Mouse (Mus musculus): ENCODE data around the gene Slc16a1. TPM values are rescaled to one million over a fixed set of nuclear protein-coding genes. Genes with fewer than 3 reads are reported as not detected.
A peak's percentile ranks its signal among the peaks of the same experiment; 100 is the strongest.

Slc16a1 gene
- polyA plus RNA-seq, 1 experiment from 2014 or later: 45.6 TPM

GRCm38 (mm10) chr3:104641313-104641712, 2.8 kb downstream of the Slc16a1 start:
- Histone ChIP-seq H3K4me3 (no peak overlapping the region), H3K4me2 (no peak overlapping the region), H3K27me3 (no peaks in the 10 kb centered on the region), H3K4me1 (peaks cover 6% of the 10 kb centered on the region; the same call in 1 of the 2 replicates), H3K36me3 (no peaks in the 10 kb centered on the region), H3K9me3 (no peaks in the 10 kb centered on the region), H3K9ac (no peak overlapping the region), H3K27ac (no peak overlapping the region)
- no peak for ATAC-seq (ENCODE audit: insufficient number of reproducible peaks, low FRiP score, low TSS enrichment, low read depth)
- 62% methylated on average over 1 of the region's 1 CpGs for WGBS

DNA sequence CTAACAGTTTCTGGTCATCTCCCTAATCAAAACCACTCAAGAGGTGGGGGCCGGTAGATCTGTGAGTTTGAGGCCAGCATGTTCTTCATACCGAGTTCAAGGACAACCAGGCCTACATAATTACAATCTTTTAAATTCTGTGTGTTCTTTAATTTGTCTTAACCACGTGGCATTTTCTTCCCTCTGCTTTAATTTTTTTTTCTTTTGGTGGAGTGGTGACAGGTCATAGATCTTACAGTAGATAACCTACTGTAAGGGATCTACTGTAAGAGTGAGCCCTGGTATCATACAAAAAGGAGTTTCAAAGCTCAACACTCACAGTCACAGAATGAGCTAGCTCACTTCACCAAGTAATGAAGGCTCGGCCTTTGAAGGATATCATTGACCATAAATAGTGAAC, 4.6 kb downstream of the Slc16a1 start:
- no peak overlapping the region for H3K4me3 ChIP-seq
- H3K9me3 ChIP-seq: no peaks in the 10 kb centered on the region
- WGBS: 61% methylated on average over 4 of the region's 4 CpGs
- H3K27me3 ChIP-seq: no peaks in the 10 kb centered on the region
- no peaks in the 10 kb centered on the region for H3K36me3 ChIP-seq
- H3K4me2 ChIP-seq: no peak overlapping the region
- peaks cover 6% of the 10 kb centered on the region; the same call in 1 of the 2 replicates for H3K4me1 ChIP-seq
- H3K27ac ChIP-seq: no peak overlapping the region
- ATAC-seq (ENCODE audit: insufficient number of reproducible peaks, low FRiP score, low TSS enrichment, low read depth): no peak
- H3K9ac ChIP-seq: no peak overlapping the region

DNA sequence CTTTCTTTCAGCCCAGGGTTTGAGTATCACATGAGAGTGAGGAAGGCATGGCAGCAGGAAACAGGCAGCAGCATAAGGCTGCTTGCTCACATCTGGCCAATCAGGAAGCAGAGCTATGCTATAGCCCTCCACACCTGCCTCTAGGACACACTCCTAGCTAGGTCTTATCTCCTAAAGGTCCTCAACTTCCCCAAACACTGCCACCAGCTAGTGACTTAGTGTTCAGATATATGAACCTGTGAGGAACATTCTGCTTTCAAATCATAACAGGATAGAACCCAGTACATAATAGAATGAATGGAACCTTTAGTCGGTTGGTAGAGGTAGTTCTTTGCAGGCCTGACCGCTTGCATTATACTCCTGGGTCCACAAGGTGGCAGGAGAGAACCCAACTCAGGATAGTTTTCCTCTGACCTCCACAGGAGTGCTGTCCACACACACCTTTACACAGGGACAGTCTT, 5.4 kb downstream of the Slc16a1 start:
- Histone ChIP-seq H3K4me2 (no peak overlapping the region), H3K27ac (no peak overlapping the region), H3K4me1 (peaks cover 6% of the 10 kb centered on the region; the same call in 1 of the 2 replicates), H3K4me3 (no peak overlapping the region), H3K9ac (no peak overlapping the region), H3K9me3 (no peaks in the 10 kb centered on the region), H3K27me3 (no peaks in the 10 kb centered on the region), H3K36me3 (no peaks in the 10 kb centered on the region)
- 4% methylated on average over 2 of the region's 2 CpGs for WGBS
- ATAC-seq (ENCODE audit: insufficient number of reproducible peaks, low FRiP score, low TSS enrichment, low read depth): no peak

GRCm38 (mm10) chr3:104644371-104644770, 5.9 kb downstream of the Slc16a1 start:
- no peak overlapping the region for H3K9ac ChIP-seq
- no peak overlapping the region for H3K4me2 ChIP-seq
- ATAC-seq (ENCODE audit: insufficient number of reproducible peaks, low FRiP score, low TSS enrichment, low read depth): no peak
- peaks cover 3% of the 10 kb centered on the region; the same call in 1 of the 2 replicates for H3K4me1 ChIP-seq
- H3K4me3 ChIP-seq: no peak overlapping the region
- no peaks in the 10 kb centered on the region for H3K27me3 ChIP-seq
- H3K9me3 ChIP-seq: no peaks in the 10 kb centered on the region
- 86% methylated on average over 1 of the region's 1 CpGs for WGBS
- no peaks in the 10 kb centered on the region for H3K36me3 ChIP-seq
- H3K27ac ChIP-seq: no peak overlapping the region

DNA sequence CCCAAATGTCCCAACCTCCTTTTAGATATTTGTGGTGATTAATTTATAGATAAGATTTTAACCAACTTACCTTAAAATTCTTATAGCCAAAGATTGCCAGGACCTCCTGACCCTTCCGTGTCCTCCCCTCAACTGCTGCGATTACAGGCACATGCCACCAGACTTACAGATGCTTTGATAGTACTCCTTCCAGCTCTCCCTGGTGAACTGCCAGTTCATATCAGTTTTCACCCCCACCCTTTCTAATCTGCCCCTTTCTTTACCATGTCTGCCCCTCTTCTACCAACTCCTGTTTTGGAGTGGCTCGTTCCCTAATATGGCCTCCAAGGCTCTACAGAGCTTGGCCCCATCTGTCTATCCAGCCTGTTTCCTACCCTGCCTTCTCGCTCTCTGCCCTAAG, 15.8 kb downstream of the Slc16a1 start:
- no peak for ATAC-seq (ENCODE audit: insufficient number of reproducible peaks, low FRiP score, low TSS enrichment, low read depth)
- Histone ChIP-seq H3K36me3 (peaks cover 27% of the 10 kb centered on the region), H3K4me1 (no peaks in the 10 kb centered on the region), H3K9ac (no peak overlapping the region), H3K4me2 (no peak overlapping the region), H3K27me3 (no peaks in the 10 kb centered on the region), H3K9me3 (no peaks in the 10 kb centered on the region), H3K4me3 (no peak overlapping the region), H3K27ac (no peak overlapping the region)
- 92% methylated on average over 4 of the region's 4 CpGs for whole genome bisulfite sequencing

GRCm38 (mm10) chr3:104654921-104655320, 16.5 kb downstream of the Slc16a1 start:
- Histone ChIP-seq H3K27me3 (no peaks in the 10 kb centered on the region), H3K36me3 (peaks cover 27% of the 10 kb centered on the region), H3K4me2 (no peak overlapping the region), H3K4me1 (no peaks in the 10 kb centered on the region), H3K27ac (no peak overlapping the region), H3K9ac (no peak overlapping the region), H3K9me3 (no peaks in the 10 kb centered on the region), H3K4me3 (no peak overlapping the region)
- no peak for ATAC-seq (ENCODE audit: insufficient number of reproducible peaks, low FRiP score, low TSS enrichment, low read depth)
- WGBS: 91% methylated on average over 4 of the region's 4 CpGs

GRCm38 (mm10) chr3:104658706-104659105, 20.2 kb downstream of the Slc16a1 start:
- no peak overlapping the region for H3K9ac ChIP-seq
- H3K27ac ChIP-seq: no peak overlapping the region
- no peaks in the 10 kb centered on the region for H3K27me3 ChIP-seq
- H3K4me2 ChIP-seq: no peak overlapping the region
- H3K4me1 ChIP-seq: peaks cover 12% of the 10 kb centered on the region; the same call in 1 of the 2 replicates
- ATAC-seq (ENCODE audit: insufficient number of reproducible peaks, low FRiP score, low TSS enrichment, low read depth): no peak
- WGBS: 88% methylated on average over 2 of the region's 2 CpGs
- H3K9me3 ChIP-seq: no peaks in the 10 kb centered on the region
- H3K4me3 ChIP-seq: no peak overlapping the region
- H3K36me3 ChIP-seq: peaks cover 10% of the 10 kb centered on the region; the same call in 1 of the 2 replicates

DNA sequence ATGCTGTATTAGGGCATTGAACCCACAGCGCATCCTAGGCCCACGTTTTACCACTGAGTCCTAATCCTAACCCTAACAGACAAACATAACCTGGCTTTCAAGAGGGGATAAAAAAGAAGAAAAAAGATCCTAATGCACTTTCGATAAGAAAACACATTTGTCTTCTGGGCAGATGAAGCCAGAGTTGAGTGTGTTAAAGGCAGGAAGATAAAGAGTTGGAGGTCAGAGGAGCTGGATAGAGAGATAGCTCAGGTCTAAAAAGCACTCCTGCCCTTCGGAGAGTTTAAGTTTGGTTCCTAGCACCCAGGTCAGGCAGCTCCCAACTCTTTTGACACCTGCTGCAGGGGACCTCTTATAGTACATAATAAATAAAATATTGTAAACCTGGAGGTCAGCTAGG, 21.3 kb downstream of the Slc16a1 start:
- Histone ChIP-seq H3K27me3 (no peaks in the 10 kb centered on the region), H3K4me2 (no peak overlapping the region), H3K27ac (no peak overlapping the region), H3K9ac (no peak overlapping the region), H3K4me1 (peaks cover 12% of the 10 kb centered on the region; the same call in 1 of the 2 replicates), H3K9me3 (no peaks in the 10 kb centered on the region), H3K36me3 (peaks cover 10% of the 10 kb centered on the region; the same call in 1 of the 2 replicates), H3K4me3 (no peak overlapping the region)
- ATAC-seq (ENCODE audit: insufficient number of reproducible peaks, low FRiP score, low TSS enrichment, low read depth): no peak
- WGBS: 88% methylated on average over 4 of the region's 4 CpGs

DNA sequence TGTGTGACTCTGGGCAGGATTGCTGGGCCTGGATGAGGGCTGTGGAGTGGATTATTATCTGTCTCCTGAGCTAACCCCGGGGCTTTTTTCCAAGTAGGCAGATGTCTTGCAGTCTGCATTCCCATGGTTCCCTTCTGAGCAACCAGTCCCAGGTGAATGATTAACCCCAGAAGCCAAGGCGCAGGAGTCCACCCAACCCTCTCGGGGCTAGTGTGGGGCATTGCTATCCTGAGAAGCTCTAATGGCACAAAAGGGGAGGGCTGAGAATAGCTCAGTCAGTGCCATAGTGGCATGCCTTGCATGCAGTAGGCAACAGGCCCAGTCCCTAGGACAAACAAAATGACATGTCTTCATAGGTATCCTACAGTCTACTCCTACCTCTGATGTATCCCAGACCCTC, 22.1 kb downstream of the Slc16a1 start:
- no peak for ATAC-seq (ENCODE audit: insufficient number of reproducible peaks, low FRiP score, low TSS enrichment, low read depth)
- Histone ChIP-seq H3K4me3 (no peak overlapping the region), H3K4me1 (peaks cover 12% of the 10 kb centered on the region; the same call in 1 of the 2 replicates), H3K4me2 (no peak overlapping the region), H3K36me3 (peaks cover 10% of the 10 kb centered on the region; the same call in 1 of the 2 replicates), H3K27ac (0 out of 2 replicates have a peak overlapping the region, but pooled peaks have one; percentile 54), H3K9ac (no peak overlapping the region), H3K9me3 (no peaks in the 10 kb centered on the region), H3K27me3 (no peaks in the 10 kb centered on the region)
- WGBS: 69% methylated on average over 3 of the region's 3 CpGs

- 34% methylated on average over 4 of the region's 4 CpGs for WGBS
- H3K27ac ChIP-seq: peak overlapping the region; percentile 11; the same call in 1 of the 2 replicates
- H3K9me3 ChIP-seq: no peaks in the 10 kb centered on the region
- no peak overlapping the region for H3K4me2 ChIP-seq
- peaks cover 5% of the 10 kb centered on the region; the same call in 1 of the 2 replicates for H3K36me3 ChIP-seq
- H3K4me1 ChIP-seq: peaks cover 14% of the 10 kb centered on the region; the same call in 1 of the 2 replicates
- no peak overlapping the region for H3K9ac ChIP-seq
- ATAC-seq (ENCODE audit: insufficient number of reproducible peaks, low FRiP score, low TSS enrichment, low read depth): no peak
- no peak overlapping the region for H3K4me3 ChIP-seq
- H3K27me3 ChIP-seq: no peaks in the 10 kb centered on the region
These were observed 23.5 kb downstream of the Slc16a1 start for GRCm38 (mm10) chr3:104662007-104662406.

- no peaks in the 10 kb centered on the region for H3K27me3 ChIP-seq
- peaks cover under 1% of the 10 kb centered on the region; the same call in 1 of the 2 replicates for H3K36me3 ChIP-seq
- no peak overlapping the region for H3K4me3 ChIP-seq
- no peak overlapping the region for H3K27ac ChIP-seq
- no peaks in the 10 kb centered on the region for H3K9me3 ChIP-seq
- no peak overlapping the region for H3K4me2 ChIP-seq
- ATAC-seq (ENCODE audit: insufficient number of reproducible peaks, low FRiP score, low TSS enrichment, low read depth): no peak
- H3K9ac ChIP-seq: no peak overlapping the region
- 77% methylated on average over 11 of the region's 11 CpGs for WGBS
- H3K4me1 ChIP-seq: peaks cover 19% of the 10 kb centered on the region
These were observed 24.5 kb downstream of the Slc16a1 start for GRCm38 (mm10) chr3:104662926-104663325.

DNA sequence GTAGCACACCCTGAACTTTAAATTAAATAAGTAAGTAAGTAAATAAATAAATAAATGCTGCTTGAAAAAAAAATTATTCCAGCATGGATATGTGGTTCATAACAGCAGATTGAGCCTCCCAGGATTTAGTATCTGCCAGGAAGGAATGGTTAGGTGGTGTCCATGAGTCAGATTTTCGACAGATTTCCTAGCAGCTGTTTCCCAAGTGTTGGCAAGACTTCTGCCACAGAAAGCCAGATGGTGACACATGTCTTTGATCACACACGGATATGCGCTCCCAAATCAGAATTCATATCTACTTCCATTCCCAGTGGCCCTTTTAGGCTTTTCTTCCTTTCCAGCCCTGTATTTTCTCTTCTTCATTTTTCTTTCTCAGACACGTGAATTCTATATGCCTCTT, 28.5 kb downstream of the Slc16a1 start:
- Histone ChIP-seq H3K4me1 (peaks cover 31% of the 10 kb centered on the region), H3K36me3 (no peaks in the 10 kb centered on the region), H3K27me3 (no peaks in the 10 kb centered on the region), H3K4me3 (no peak overlapping the region), H3K27ac (0 out of 2 replicates have a peak overlapping the region, but pooled peaks have one; percentile 65), H3K4me2 (no peak overlapping the region), H3K9me3 (no peaks in the 10 kb centered on the region), H3K9ac (no peak overlapping the region)
- WGBS: 27% methylated on average over 4 of the region's 4 CpGs
- no peak for ATAC-seq (ENCODE audit: insufficient number of reproducible peaks, low FRiP score, low TSS enrichment, low read depth)
